Mouse (Mus musculus) midbrain, embryonic 14.5 days (tissue): ENCODE measurements around the gene Tcf25. TPM values are rescaled to one million over a fixed set of nuclear protein-coding genes. Genes with fewer than 3 reads are reported as not detected.
"Not testable (repeated sequence)": the region's sequence is repeated elsewhere in the genome, so short reads cannot be mapped to it uniquely, and the experiment has no call there.

Experiments used
- ATAC-seq: fragments of 200-750 bp; cut with Nextera tagmentation; 2 replicates; pipeline ENCODE4 v1.8.0; 2017; ENCODE audit warnings: moderate number of reproducible peaks, moderate library complexity; ENCODE audit not compliant: low FRiP score, low TSS enrichment
- DNase-seq: peaks from one replicate; pipeline ENCODE4 v3.0.0-alpha.2; 2015
- H3K27ac ChIP-seq: fragments of 300-500 bp; sonication (generic); replicated peaks from 2 replicates; pipeline ENCODE4 v1.5.1; 2014; ENCODE audit warnings: mild to moderate bottlenecking, low read depth, low read length, moderate library complexity
- H3K27me3 ChIP-seq: fragments of 300-500 bp; sonication (generic); 2 replicates; pipeline ENCODE4 v1.6.1; 2014; ENCODE audit warnings: low read length, control low read depth, mixed read lengths; ENCODE audit not compliant: control insufficient read depth, insufficient read depth
- H3K36me3 ChIP-seq: fragments of 300-500 bp; sonication (generic); 2 replicates; pipeline ENCODE4 v1.6.1; 2014; ENCODE audit warnings: low read length, control low read depth; ENCODE audit not compliant: control insufficient read depth, insufficient read depth
- H3K4me1 ChIP-seq: fragments of 300-500 bp; sonication (generic); 2 replicates; pipeline ENCODE4 v1.6.1; 2014; ENCODE audit warnings: mild to moderate bottlenecking, antibody characterized with exemption, low read length, control low read depth; ENCODE audit not compliant: control insufficient read depth, insufficient read depth
- H3K4me2 ChIP-seq: fragments of 300-500 bp; sonication (generic); 2 replicates; pipeline ENCODE4 v1.6.1; 2014; ENCODE audit warnings: mild to moderate bottlenecking, low read length, moderate library complexity
- H3K4me3 ChIP-seq: fragments of 300-500 bp; sonication (generic); replicated peaks from 2 replicates; pipeline ENCODE4 v1.5.1; 2014; ENCODE audit warnings: low read depth, low read length
- H3K9ac ChIP-seq: fragments of 300-500 bp; sonication (generic); replicated peaks from 2 replicates; pipeline ENCODE4 v1.6.1; 2014; ENCODE audit warnings: mild to moderate bottlenecking, low read length, moderate library complexity
- H3K9me3 ChIP-seq: fragments of 300-500 bp; sonication (generic); 2 replicates; pipeline ENCODE4 v1.6.1; 2016; ENCODE audit warnings: low read length, control low read depth, mixed read lengths; ENCODE audit not compliant: control insufficient read depth
- WGBS: fragments of 180-500 bp; shearing (Covaris S2); extraction: QIAGEN DNeasy Blood & Tissue Kit; methylation state at CpG from one replicate; pipeline ENCODE4 v1.1.7; 2014; 5-methylcytosine and 5-hydroxymethylcytosine counted together
- polyA plus RNA-seq: library from polyadenylated mRNA; unstranded; fragments of >200 nt; fragmentation: Nextera tagmentation; extraction: Ambion mirVana; gene quantifications from 2 replicates; pipeline ENCODE4 v1.2.1, GENCODE M21; 2014

The Tcf25 gene
- polyA plus RNA-seq, 1 experiment from 2014 or later, result 294 TPM

- no peak for DNase-seq
- H3K9ac ChIP-seq, result no peak overlapping the region
- no peak overlapping the region for H3K4me3 ChIP-seq
- H3K4me1 ChIP-seq, result no peaks in the 10 kb centered on the region
- WGBS, result 97% methylated on average over 27 of the region's 27 CpGs
- no peak for ATAC-seq
- peaks cover 18% of the 10 kb centered on the region for H3K36me3 ChIP-seq
- no peak overlapping the region for H3K27ac ChIP-seq
- no peak overlapping the region for H3K4me2 ChIP-seq
- no peaks in the 10 kb centered on the region for H3K27me3 ChIP-seq
- H3K9me3 ChIP-seq, result peaks cover 32% of the 10 kb centered on the region
Measured at GRCm38 (mm10) chr8:123426511-123427509, 53.3 kb downstream of the Tcf25 start.

DNA sequence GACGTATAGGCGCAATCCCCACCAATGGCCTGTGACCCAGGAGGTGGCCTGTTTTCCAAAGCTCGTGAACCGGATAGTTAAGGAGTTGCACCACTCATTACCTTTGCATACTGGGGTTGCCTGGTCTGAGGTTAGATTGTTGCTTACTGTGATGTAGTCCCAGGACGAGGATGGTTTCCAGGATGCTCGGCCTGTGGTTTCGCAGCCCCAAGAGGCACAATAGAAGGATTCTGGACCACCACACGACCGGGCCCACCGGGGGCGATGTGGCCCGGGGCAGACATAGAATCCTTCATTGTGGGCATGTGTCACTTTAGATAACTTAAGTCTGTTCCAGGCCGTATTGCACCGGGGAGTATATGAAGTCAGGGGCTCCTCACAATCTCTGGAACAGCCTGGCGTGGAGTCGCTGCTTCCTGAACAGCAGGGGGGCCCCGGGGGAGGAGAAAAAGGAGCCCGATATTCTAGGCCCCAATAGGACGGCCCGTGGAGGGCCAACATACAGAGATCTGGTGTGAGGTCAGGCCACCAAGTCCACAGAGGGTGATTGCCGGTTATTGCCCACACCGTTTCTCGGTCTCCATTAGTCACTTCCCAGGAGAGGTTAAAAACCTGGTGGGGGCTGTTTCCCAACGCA, 54.2 kb downstream of the Tcf25 start:
- Histone ChIP-seq H3K9ac (no peak overlapping the region), H3K9me3 (peaks cover 40% of the 10 kb centered on the region), H3K36me3 (peaks cover 9% of the 10 kb centered on the region), H3K4me2 (no peak overlapping the region), H3K4me3 (no peak overlapping the region), H3K27ac (no peak overlapping the region), H3K4me1 (no peaks in the 10 kb centered on the region), H3K27me3 (no peaks in the 10 kb centered on the region)
- ATAC-seq (no peak), DNase-seq (no peak)
- WGBS, result 96% methylated on average over 24 of the region's 24 CpGs

DNA sequence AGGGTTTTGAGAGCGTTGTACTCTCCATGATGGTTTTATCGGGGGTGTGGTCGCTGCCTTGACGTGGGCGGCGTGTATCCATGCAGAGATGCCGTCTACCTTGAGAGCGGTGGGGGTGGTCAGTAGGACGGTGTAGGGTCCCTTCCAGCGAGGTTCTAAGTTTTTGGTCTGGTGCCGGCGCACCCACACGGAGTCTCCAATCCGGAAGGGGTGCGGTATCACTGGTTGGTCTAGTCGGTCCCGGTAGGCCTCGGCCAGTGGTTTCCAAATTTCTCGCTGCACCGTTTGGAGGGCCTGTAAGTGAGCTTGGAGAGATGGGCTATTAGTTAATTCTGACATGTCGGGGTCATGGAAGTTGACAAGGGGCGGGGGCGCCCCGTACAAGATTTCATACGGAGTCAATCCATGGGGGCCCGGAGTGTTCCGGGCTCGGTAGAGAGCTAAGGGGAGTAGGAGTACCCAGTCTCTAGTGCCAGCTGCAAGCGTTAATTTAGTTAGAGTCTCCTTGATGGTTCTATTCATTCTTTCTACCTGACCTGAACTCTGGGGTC, 54.9 kb downstream of the Tcf25 start:
- WGBS, result 98% methylated on average over 29 of the region's 29 CpGs

GRCm38 (mm10) chr8:123428939-123429721, 55.6 kb downstream of the Tcf25 start:
- Histone ChIP-seq H3K4me2 (no peak overlapping the region), H3K27me3 (no peaks in the 10 kb centered on the region), H3K4me3 (no peak overlapping the region), H3K9ac (no peak overlapping the region), H3K9me3 (peaks cover 43% of the 10 kb centered on the region), H3K27ac (no peak overlapping the region), H3K4me1 (no peaks in the 10 kb centered on the region), H3K36me3 (no peaks in the 10 kb centered on the region)
- ATAC-seq (no peak), DNase-seq (no peak)
- WGBS, result 95% methylated on average over 23 of the region's 23 CpGs

More for the DNA sequence above, 54.9 kb downstream of the Tcf25 start:
- Histone ChIP-seq H3K27me3 (no peaks in the 10 kb centered on the region), H3K9me3 (peaks cover 43% of the 10 kb centered on the region), H3K9ac (no peak overlapping the region), H3K4me1 (no peaks in the 10 kb centered on the region), H3K27ac (no peak overlapping the region), H3K36me3 (peaks cover 2% of the 10 kb centered on the region; the same call in 1 of the 2 replicates), H3K4me3 (no peak overlapping the region), H3K4me2 (no peak overlapping the region)
- no peak for ATAC-seq
- DNase-seq, result no peak

GRCm38 (mm10) chr8:123429722-123430013, 56.1 kb downstream of the Tcf25 start:
- H3K27me3 ChIP-seq, ATAC-seq, DNase-seq, H3K4me1 ChIP-seq, H3K4me3 ChIP-seq, H3K27ac ChIP-seq, H3K9ac ChIP-seq, H3K4me2 ChIP-seq, H3K36me3 ChIP-seq: not testable (repeated sequence)
- H3K9me3 ChIP-seq, result peaks cover 43% of the 10 kb centered on the region
- 97% methylated on average over 15 of the region's 15 CpGs for WGBS

- not testable (repeated sequence) for H3K4me2 ChIP-seq, H3K27ac ChIP-seq, ATAC-seq, H3K27me3 ChIP-seq, H3K36me3 ChIP-seq, H3K9ac ChIP-seq, H3K4me3 ChIP-seq, H3K4me1 ChIP-seq, DNase-seq
- H3K9me3 ChIP-seq, result peaks cover 43% of the 10 kb centered on the region
- WGBS, result 91% methylated on average over 8 of the region's 8 CpGs
Measured at GRCm38 (mm10) chr8:123430936-123431335, 57.4 kb downstream of the Tcf25 start.

GRCm38 (mm10) chr8:123431616-123432365, 58.2 kb downstream of the Tcf25 start:
- DNase-seq (no peak), ATAC-seq (no peak)
- no peak overlapping the region for H3K9ac ChIP-seq
- no peaks in the 10 kb centered on the region for H3K36me3 ChIP-seq
- no peak overlapping the region for H3K4me2 ChIP-seq
- H3K4me1 ChIP-seq, result no peaks in the 10 kb centered on the region
- peaks cover 38% of the 10 kb centered on the region for H3K9me3 ChIP-seq
- H3K27me3 ChIP-seq, result no peaks in the 10 kb centered on the region
- no peak overlapping the region for H3K4me3 ChIP-seq
- WGBS, result 96% methylated on average over 25 of the region's 25 CpGs
- H3K27ac ChIP-seq, result no peak overlapping the region

DNA sequence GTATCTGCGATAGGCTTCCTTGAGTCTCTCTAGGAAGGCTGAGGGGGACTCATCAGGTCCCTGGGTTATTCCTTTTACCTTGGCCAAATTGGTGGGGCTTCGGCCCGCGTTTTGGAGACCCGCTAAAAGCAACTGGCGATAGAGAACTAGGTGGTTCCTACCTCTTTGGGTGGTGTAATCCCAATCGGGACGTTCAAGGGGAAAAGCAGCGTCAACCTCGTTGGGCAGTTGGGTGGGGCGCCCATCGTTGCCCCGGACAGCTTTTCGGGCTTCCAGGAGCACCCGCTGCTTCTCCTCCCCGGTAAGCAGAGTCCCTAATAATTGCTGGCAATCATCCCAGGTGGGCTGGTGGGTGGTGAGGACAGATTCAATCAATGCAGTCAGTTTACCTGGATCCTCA, 58.8 kb downstream of the Tcf25 start:
- 96% methylated on average over 16 of the region's 16 CpGs for WGBS
- H3K27me3 ChIP-seq, result no peaks in the 10 kb centered on the region
- H3K9ac ChIP-seq, result no peak overlapping the region
- peaks cover 32% of the 10 kb centered on the region for H3K9me3 ChIP-seq
- no peak overlapping the region for H3K27ac ChIP-seq
- no peaks in the 10 kb centered on the region for H3K4me1 ChIP-seq
- H3K4me3 ChIP-seq, result no peak overlapping the region
- H3K4me2 ChIP-seq, result no peak overlapping the region
- DNase-seq, result no peak
- no peaks in the 10 kb centered on the region for H3K36me3 ChIP-seq
- ATAC-seq, result no peak
